Mouse (Mus musculus) kidney, postnatal 14 days (tissue): Measurements from ENCODE around the gene Gm11168.
"Not testable (repeated sequence)": the region's sequence is repeated elsewhere in the genome, so short reads cannot be mapped to it uniquely, and the experiment has no call there.

Experiments
- DNase-seq: peaks from one replicate; pipeline ENCODE4 v3.0.0; 2022; ENCODE audit warnings: mixed read lengths

Gene Gm11168

DNA sequence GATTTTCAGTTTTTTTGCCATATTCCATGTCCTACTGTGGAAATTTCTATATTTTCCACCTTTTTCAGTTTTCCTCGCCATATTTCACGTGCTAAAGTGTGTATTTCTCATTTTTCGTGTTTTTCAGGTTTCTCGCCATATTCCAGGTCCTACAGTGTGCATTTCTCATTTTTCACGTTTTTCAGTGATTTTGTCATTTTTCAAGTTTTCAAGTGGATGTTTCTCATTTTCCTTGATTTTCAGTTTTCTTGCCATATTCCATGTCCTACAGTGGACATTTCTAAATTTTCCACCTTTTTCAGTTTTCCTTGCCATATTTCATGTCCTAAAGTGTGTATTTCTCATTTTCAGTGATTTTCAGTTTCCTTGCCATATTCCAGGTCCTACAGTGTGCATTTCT is 23.0 kb downstream of the Gm11168 start:
- DNase-seq = peak; percentile 60

DNA sequence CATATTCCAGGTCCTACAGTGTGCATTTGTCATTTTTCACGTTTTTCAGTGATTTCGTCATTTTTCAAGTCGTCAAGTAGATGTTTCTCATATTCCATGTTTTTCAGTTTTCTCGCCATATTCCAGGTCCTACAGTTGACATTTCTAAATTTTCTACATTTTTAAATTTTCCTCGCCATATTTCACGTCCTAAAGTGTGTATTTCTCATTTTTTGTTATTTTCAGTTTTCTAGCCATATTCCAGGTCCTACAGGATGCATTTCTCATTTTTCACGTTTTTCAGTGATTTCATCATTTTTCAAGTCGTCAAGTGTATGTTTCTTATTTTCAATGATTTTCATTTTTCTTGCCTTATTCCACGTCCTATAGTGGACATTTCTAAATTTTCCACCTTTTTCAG is 23.6 kb downstream of the Gm11168 start:
- peak; percentile 69 for DNase-seq

DNA sequence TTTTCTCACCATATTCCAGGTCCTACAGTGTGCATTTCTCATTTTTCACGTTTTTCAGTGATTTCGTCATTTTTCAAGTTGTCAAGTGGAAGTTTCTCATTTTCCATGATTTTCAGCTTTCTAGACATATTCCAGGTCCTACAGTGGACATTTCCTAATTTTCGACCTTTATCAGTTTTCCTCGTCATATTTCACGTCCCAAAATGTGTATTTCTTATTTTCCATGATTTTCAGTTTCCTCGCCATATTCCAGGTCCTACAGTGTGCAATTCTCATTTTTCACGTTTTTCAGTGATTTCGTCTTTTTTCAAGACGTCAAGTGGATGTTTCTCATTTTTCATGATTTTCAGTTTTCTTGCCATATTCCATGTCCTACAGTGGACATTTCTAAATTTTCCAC is 24.1 kb downstream of the Gm11168 start:
- peak; percentile 36 for DNase-seq

- peak; percentile 69 for DNase-seq
Measured at GRCm38 (mm10) chr9:3029276-3030000, 26.3 kb downstream of the Gm11168 start.

DNA sequence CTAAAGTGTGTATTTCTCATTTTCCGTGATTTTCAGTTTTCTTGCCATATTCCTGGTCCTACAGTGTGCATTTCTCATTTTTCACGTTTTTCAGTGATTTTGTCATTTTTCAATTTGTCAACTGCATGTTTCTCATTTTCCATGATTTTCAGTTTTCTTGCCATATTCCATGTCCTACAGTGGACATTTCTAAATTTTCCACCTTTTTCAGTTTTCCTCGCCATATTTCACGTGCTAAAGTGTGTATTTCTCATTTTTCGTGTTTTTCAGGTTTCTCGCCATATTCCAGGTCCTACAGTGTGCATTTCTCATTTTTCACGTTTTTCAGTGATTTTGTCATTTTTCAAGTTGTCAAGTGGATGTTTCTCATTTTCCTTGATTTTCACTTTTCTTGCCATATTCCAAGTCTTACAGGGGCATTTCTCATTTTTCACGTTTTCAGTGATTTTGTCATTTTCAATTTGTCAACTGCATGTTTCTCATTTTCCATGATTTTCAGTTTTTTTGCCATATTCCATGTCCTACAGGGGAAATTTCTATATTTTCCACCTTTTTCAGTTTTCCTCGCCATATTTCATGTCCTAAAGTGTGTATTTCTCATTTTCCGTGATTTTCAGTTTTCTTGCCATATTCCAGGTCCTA is 27.7 kb downstream of the Gm11168 start:
- DNase-seq = peak; percentile 58

DNA sequence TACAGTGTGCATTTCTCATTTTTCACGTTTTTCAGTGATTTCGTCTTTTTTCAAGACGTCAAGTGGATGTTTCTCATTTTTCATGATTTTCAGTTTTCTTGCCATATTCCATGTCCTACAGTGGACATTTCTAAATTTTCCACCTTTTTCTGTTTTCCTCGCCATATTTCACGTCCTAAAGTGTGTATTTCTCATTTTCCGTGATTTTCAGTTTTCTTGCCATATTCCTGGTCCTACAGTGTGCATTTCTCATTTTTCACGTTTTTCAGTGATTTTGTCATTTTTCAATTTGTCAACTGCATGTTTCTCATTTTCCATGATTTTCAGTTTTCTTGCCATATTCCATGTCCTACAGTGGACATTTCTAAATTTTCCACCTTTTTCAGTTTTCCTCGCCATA is 31.2 kb downstream of the Gm11168 start, which contains the start of gene Gm17535:
Gene Gm17535 (plus strand): TSS at position 301 of the 400 bp plus-strand sequence.
- DNase-seq = not testable (repeated sequence)

DNA sequence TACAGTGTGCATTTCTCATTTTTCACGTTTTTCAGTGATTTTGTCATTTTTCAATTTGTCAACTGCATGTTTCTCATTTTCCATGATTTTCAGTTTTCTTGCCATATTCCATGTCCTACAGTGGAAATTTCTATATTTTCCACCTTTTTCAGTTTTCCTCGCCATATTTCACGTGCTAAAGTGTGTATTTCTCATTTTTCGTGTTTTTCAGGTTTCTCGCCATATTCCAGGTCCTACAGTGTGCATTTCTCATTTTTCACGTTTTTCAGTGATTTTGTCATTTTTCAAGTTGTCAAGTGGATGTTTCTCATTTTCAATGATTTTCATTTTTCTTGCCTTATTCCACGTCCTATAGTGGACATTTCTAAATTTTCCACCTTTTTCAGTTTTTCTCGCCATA is 33.4 kb downstream of the Gm11168 start, which contains the start of gene Gm10715:
Gene Gm10715 (plus strand): TSS at position 301 of the 400 bp plus-strand sequence.
- not testable (repeated sequence) for DNase-seq

GRCm38 (mm10) chr9:3038161-3038560 is 35.0 kb downstream of the Gm11168 start:
- DNase-seq = not testable (repeated sequence)
